Mouse (Mus musculus): ENCODE results near the gene 4930595M18Rik.

4930595M18Rik gene

DNA sequence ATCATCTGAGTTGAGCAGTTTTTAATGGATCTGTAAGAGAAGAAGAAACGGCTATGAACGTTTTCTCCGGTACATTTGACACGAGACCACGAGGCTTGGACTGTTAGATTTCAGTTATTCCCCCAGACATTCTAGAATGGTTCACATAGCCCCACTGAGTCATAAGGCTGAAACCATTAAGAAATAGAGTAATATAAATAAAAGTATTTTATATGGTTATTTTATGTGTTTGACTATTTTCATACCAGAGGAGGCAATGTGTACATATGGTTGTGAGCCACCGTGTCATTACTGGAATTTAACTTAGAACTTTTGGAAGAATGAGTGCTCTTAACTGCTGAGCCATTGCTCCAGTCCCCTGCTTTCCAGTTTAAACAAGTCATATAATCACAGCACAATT lies at the start of gene 4930595M18Rik:
4930595M18Rik (minus strand) TSS at position 101 of the 400 bp plus-strand sequence.
- DNase-seq (ENCODE audit: low spot score), result no peak

- no peak for DNase-seq (ENCODE audit: low spot score)
These were observed 14.6 kb upstream of the 4930595M18Rik start for GRCm38 (mm10) chrX:81472500-81472899.

Measured in testis, postnatal 14 days (tissue).